Mouse (Mus musculus) kidney, embryonic 16.5 days (tissue): ENCODE measurements around the gene Slc27a3. TPM values are rescaled to one million over a fixed set of nuclear protein-coding genes. Genes with fewer than 3 reads are reported as not detected.
A peak's percentile ranks its signal among the peaks of the same experiment; 100 is the strongest.

Source experiments
- ATAC-seq: fragments of 200-750 bp; cut with Nextera tagmentation; 2 replicates; pipeline ENCODE4 v1.8.0; 2017; ENCODE audit warnings: moderate TSS enrichment; ENCODE audit not compliant: low FRiP score, low TSS enrichment
- H3K27ac ChIP-seq: fragments of 300-500 bp; sonication (generic); 2 replicates; pipeline ENCODE4 v1.5.1; 2014; ENCODE audit warnings: low read length
- H3K27me3 ChIP-seq: fragments of 300-500 bp; sonication (generic); 2 replicates; pipeline ENCODE4 v1.6.1; 2014; ENCODE audit warnings: low read length, control low read depth, mixed read lengths; ENCODE audit not compliant: insufficient read depth
- H3K36me3 ChIP-seq: fragments of 300-500 bp; sonication (generic); 2 replicates; pipeline ENCODE4 v1.6.1; 2014; ENCODE audit warnings: low read length, control low read depth, mixed read lengths; ENCODE audit not compliant: insufficient read depth
- H3K4me1 ChIP-seq: fragments of 300-500 bp; sonication (generic); 2 replicates; pipeline ENCODE4 v1.6.1; 2014; ENCODE audit warnings: low read length, control low read depth, mixed read lengths; ENCODE audit not compliant: insufficient read depth
- H3K4me2 ChIP-seq: fragments of 300-500 bp; sonication (generic); replicated peaks from 2 replicates; pipeline ENCODE4 v1.6.1; 2014; ENCODE audit warnings: low read depth, low read length
- H3K4me3 ChIP-seq: fragments of 300-500 bp; sonication (generic); 2 replicates; pipeline ENCODE4 v1.5.1; 2014; ENCODE audit warnings: mild to moderate bottlenecking, low read length
- H3K9ac ChIP-seq: fragments of 300-500 bp; sonication (generic); replicated peaks from 2 replicates; pipeline ENCODE4 v1.6.1; 2014; ENCODE audit warnings: low read length
- H3K9me3 ChIP-seq: fragments of 300-500 bp; sonication (generic); 2 replicates; pipeline ENCODE4 v1.6.1; 2016; ENCODE audit warnings: low read length, control low read depth
- WGBS: fragments of 180-500 bp; shearing (Covaris S2); extraction: QIAGEN DNeasy Blood & Tissue Kit; methylation state at CpG from one replicate; pipeline ENCODE4 v1.1.7; 2014; 5-methylcytosine and 5-hydroxymethylcytosine counted together
- polyA plus RNA-seq: library from polyadenylated mRNA; unstranded; fragments of >200 nt; fragmentation: Nextera tagmentation; extraction: Ambion mirVana; gene quantifications from 2 replicates; pipeline ENCODE4 v1.2.1, GENCODE M21; 2015

Slc27a3 gene
- polyA plus RNA-seq, 1 experiment from 2014 or later = 18.3 TPM

DNA sequence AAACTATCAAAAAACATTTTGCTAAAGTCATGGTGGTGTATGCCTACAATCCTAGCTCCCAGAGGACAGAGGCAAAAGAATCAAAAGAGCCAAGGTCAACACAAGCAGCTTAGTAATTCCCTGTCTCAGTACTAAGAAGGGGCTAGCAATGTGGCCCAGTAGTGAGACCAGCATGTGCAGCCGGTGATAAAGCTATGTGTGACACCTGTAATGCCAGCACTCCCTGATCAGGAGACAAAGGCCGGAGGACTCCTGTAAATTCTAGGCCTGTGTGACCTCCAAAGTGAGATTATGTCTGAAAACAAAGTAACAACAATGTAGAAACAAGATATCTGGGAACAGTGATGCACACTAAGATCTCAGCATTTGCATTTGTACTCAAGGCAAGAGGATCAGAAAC lies 35.8 kb upstream of the Slc27a3 start:
- no peaks in the 10 kb centered on the region for H3K27me3 ChIP-seq
- H3K4me3 ChIP-seq = no peak overlapping the region
- no peak overlapping the region for H3K4me2 ChIP-seq
- H3K9ac ChIP-seq = no peak overlapping the region
- peaks cover 21% of the 10 kb centered on the region for H3K36me3 ChIP-seq
- no peak for ATAC-seq
- WGBS = 88% methylated on average over 2 of the region's 2 CpGs
- no peak overlapping the region for H3K27ac ChIP-seq
- peaks cover 22% of the 10 kb centered on the region for H3K4me1 ChIP-seq
- no peaks in the 10 kb centered on the region for H3K9me3 ChIP-seq

DNA sequence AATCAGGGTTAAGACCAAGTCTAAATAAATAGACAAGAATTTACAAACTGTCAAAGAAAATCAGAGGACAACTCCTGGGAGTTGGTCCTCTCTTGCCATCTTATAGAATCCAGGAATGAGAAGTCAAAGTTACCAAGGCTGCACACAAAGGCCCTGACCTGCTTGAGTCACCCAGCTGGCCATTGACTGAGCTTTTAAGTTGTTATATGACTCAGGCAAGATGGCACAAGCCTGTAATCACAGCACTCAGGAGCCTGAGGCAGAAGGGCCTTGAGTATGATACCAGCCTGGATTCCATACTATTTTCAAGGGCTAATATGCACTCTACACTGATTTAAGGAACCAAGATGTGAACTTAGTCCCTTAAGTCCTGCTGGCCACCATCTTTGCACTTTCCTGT lies 33.8 kb upstream of the Slc27a3 start:
- no peaks in the 10 kb centered on the region for H3K27me3 ChIP-seq
- no peak overlapping the region for H3K4me3 ChIP-seq
- no peak overlapping the region for H3K4me2 ChIP-seq
- no peak for ATAC-seq
- no peak overlapping the region for H3K9ac ChIP-seq
- peaks cover 30% of the 10 kb centered on the region for H3K36me3 ChIP-seq
- H3K9me3 ChIP-seq = no peaks in the 10 kb centered on the region
- peaks cover 10% of the 10 kb centered on the region; the same call in 1 of the 2 replicates for H3K4me1 ChIP-seq
- no peak overlapping the region for H3K27ac ChIP-seq

DNA sequence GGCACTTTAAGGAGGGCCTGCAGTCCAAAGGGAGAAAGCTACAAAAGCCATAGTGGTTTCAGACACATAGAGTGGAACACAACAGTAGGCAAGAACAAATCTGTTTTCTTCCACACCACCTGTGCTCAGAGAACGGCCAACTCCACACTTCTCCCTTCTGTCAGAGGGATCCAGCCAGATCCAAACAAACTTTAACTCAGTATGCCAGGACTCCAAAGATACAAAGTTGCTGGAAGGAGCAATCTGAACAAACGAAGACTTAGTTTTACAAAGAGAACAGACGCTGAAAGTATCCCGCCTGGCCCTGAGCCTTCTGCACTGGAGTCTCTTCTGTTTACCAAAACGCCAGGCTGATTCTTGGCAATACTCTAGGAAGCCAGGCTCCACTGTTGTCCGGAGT lies 31.0 kb upstream of the Slc27a3 start:
- no peak for ATAC-seq
- no peak overlapping the region for H3K4me2 ChIP-seq
- H3K36me3 ChIP-seq = peaks cover 41% of the 10 kb centered on the region
- 92% methylated on average over 6 of the region's 6 CpGs for WGBS
- no peak overlapping the region for H3K4me3 ChIP-seq
- H3K27ac ChIP-seq = no peak overlapping the region
- no peak overlapping the region for H3K9ac ChIP-seq
- H3K27me3 ChIP-seq = no peaks in the 10 kb centered on the region
- no peaks in the 10 kb centered on the region for H3K9me3 ChIP-seq
- H3K4me1 ChIP-seq = no peaks in the 10 kb centered on the region

DNA sequence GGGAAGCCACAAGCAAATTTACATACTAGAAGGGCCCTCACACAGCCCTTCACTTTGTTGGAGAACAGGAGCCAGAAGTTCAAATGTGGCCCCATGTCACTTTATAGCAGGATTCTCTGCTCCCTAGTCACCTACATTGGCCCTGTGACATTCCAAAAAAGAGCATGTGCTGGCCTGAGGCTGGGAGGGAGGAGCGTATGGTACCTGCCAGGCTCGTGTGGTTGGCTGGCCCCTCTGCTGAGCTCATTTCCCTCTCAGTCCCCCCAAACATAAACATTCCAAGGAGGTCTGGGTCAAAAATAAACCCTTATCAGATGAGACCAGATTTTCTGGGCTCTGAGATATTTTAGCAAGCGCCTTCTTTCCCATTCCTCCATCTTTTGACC lies 23.3 kb upstream of the Slc27a3 start:
- Histone ChIP-seq H3K4me3 (no peak overlapping the region), H3K4me2 (no peak overlapping the region), H3K4me1 (no peaks in the 10 kb centered on the region), H3K27ac (no peak overlapping the region), H3K9ac (no peak overlapping the region), H3K36me3 (peaks cover 43% of the 10 kb centered on the region), H3K9me3 (no peaks in the 10 kb centered on the region), H3K27me3 (no peaks in the 10 kb centered on the region)
- WGBS = 53% methylated on average over 3 of the region's 3 CpGs
- peak; percentile 35; the same call in 1 of the 2 replicates for ATAC-seq

DNA sequence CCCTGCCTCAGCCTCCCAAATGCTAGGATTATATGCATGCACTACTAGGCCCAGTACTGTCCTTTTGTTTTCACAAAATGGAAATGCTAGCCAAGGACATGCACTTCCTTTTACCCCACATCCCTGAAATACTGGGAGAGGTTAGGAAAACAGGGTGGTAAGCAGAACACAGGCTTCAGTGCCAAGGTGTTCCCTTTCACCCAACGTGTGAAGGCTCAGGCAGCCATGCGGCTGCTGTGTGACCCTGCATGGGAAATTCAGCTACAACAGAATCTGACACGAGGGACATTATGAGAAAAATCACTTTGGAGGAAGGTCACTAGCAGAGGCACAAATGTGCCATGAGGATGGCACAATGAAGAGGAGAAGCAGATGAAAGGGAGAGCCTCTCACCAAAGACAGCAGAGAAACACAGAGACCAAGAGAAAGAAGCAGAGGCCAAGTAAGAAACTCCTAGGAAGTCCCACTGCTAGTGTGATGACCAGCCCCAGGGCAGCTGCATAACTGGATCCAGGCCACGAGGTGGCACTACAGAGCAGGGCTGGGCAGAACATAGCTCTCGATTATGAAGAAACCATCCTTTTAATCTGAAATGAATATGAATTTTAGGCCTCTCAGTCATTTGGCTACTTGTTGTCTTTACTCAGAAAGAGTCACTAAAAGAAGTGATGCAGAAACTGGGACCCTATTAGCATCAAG lies 22.7 kb upstream of the Slc27a3 start:
- no peaks in the 10 kb centered on the region for H3K9me3 ChIP-seq
- peak; percentile 80; the same call in 1 of the 2 replicates for ATAC-seq
- no peaks in the 10 kb centered on the region for H3K4me1 ChIP-seq
- H3K9ac ChIP-seq = no peak overlapping the region
- no peak overlapping the region for H3K4me3 ChIP-seq
- WGBS = 46% methylated on average over 5 of the region's 5 CpGs
- H3K27me3 ChIP-seq = no peaks in the 10 kb centered on the region
- H3K4me2 ChIP-seq = no peak overlapping the region
- H3K27ac ChIP-seq = no peak overlapping the region
- H3K36me3 ChIP-seq = peaks cover 44% of the 10 kb centered on the region

DNA sequence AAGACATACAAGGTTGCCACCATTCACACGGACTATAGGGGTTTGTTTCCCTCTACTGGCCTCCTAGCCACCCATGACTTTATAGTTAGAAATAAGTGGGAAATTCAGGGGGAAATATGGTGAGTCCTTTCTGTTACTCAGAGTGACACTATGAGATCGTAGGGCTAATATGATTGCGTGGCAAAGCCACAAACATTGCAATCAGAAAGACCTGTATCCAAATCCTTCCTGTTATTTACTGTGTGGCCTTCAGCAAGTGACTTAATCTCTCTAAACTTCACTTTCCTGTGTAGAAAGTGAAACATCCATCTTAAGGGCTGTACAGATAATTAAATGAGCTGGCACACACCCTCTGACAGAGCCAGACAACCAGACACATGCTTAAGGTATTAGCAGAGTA lies 19.0 kb upstream of the Slc27a3 start:
- no peaks in the 10 kb centered on the region for H3K27me3 ChIP-seq
- H3K4me1 ChIP-seq = no peaks in the 10 kb centered on the region
- no peak overlapping the region for H3K27ac ChIP-seq
- WGBS = 90% methylated on average over 3 of the region's 3 CpGs
- H3K36me3 ChIP-seq = peaks cover 52% of the 10 kb centered on the region
- no peak for ATAC-seq
- H3K4me3 ChIP-seq = no peak overlapping the region
- no peaks in the 10 kb centered on the region for H3K9me3 ChIP-seq
- H3K9ac ChIP-seq = no peak overlapping the region
- H3K4me2 ChIP-seq = no peak overlapping the region

DNA sequence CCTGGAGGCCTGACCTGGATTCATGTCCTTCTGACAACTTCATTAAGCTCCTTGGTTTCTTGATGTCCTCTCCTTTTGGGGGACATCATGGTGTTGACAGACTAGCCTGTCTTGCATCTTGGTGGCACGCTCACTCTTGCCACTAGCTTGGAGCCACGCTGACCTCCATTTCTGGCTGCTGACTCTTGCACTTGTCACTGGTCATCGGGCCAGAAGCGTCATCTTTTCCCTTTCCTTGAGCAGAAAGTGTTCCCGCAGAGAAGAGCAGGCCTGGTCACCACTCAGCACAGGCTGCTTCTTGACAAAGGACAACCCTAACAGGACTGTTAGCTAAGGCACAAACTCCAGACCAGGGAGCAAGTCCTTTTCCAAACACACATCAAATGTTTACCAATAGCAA lies 16.7 kb upstream of the Slc27a3 start:
- Histone ChIP-seq H3K4me1 (no peaks in the 10 kb centered on the region), H3K9me3 (no peaks in the 10 kb centered on the region), H3K9ac (no peak overlapping the region), H3K27me3 (no peaks in the 10 kb centered on the region), H3K4me2 (no peak overlapping the region), H3K27ac (no peak overlapping the region), H3K4me3 (no peak overlapping the region), H3K36me3 (peaks cover 72% of the 10 kb centered on the region)
- ATAC-seq = no peak
- 94% methylated on average over 5 of the region's 5 CpGs for WGBS

DNA sequence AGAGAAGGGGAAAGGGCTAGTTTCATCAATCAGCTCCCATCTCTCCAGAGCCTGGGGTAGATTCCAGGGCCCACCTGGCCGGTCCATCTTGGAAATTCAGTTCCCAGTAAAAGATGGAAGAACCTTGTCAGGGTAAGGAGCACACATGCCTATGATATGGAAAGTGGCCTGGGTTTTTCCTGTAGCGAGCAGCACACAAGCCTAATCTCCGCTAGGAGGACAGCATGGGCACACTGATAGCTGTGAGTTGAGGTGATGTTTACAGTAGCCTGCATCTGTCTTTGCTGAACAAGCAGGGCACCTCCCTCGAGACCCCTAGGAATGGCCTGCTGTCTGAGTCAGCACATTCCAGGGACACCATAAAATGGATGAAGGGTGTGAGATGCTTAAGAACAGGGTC lies 14.9 kb upstream of the Slc27a3 start:
- no peak overlapping the region for H3K4me3 ChIP-seq
- WGBS = 69% methylated on average over 4 of the region's 4 CpGs
- H3K4me1 ChIP-seq = no peaks in the 10 kb centered on the region
- H3K27ac ChIP-seq = no peak overlapping the region
- no peaks in the 10 kb centered on the region for H3K9me3 ChIP-seq
- no peak overlapping the region for H3K4me2 ChIP-seq
- peaks cover 83% of the 10 kb centered on the region for H3K36me3 ChIP-seq
- H3K27me3 ChIP-seq = no peaks in the 10 kb centered on the region
- ATAC-seq = 0 out of 2 replicates have a peak, but pooled peaks have one; percentile 46
- no peak overlapping the region for H3K9ac ChIP-seq

DNA sequence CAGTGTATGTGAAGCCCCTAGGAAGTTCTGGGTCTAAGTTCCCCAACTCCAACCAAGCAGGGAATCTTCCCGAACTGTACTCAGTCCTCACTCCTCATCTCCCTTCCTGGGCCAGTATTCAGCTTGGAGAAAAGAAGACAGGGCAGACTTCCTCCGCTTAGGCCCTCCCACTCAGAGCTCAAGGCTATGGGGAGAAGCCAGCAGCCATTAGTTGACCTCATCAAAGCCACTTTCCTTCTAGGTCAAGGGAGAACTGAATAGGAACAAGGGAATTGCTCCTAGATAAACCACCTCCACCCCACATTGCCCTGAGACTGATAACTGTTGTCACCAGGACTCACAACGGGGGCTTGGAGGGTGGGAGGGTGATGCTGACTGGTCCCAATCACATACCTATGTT lies 14.4 kb upstream of the Slc27a3 start:
- H3K4me2 ChIP-seq = no peak overlapping the region
- no peak overlapping the region for H3K9ac ChIP-seq
- no peak overlapping the region for H3K4me3 ChIP-seq
- H3K36me3 ChIP-seq = peaks cover 83% of the 10 kb centered on the region
- no peaks in the 10 kb centered on the region for H3K9me3 ChIP-seq
- no peaks in the 10 kb centered on the region for H3K4me1 ChIP-seq
- ATAC-seq = no peak
- no peak overlapping the region for H3K27ac ChIP-seq
- 87% methylated on average over 3 of the region's 3 CpGs for WGBS
- H3K27me3 ChIP-seq = no peaks in the 10 kb centered on the region

DNA sequence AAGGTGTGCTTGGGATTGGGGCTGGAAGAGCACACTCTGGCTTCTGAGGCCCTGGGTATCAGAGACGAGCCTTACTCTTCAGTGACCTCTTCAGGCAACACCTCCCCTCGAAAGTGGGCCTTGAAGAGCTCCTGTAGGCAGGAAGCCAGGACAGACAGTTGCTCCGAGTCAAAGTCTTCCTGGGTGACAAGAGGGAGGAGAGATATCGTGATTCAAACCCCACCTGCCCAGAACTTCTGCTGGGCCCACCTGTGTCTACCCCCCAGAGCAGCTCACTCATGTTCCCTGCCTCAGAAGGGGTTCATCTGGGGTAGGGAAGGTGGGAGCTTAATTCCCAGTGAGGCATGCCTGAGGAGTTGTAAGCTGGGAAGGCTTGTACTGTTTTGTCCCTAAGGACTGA lies 11.3 kb upstream of the Slc27a3 start:
- peaks cover 72% of the 10 kb centered on the region for H3K36me3 ChIP-seq
- no peak overlapping the region for H3K9ac ChIP-seq
- WGBS = 79% methylated on average over 4 of the region's 4 CpGs
- H3K9me3 ChIP-seq = no peaks in the 10 kb centered on the region
- no peak overlapping the region for H3K27ac ChIP-seq
- no peaks in the 10 kb centered on the region for H3K27me3 ChIP-seq
- ATAC-seq = no peak
- no peak overlapping the region for H3K4me3 ChIP-seq
- H3K4me2 ChIP-seq = no peak overlapping the region
- no peaks in the 10 kb centered on the region for H3K4me1 ChIP-seq
